Mouse (Mus musculus) myocyte (in vitro differentiated cells): ENCODE data around the gene Urad. TPM values are rescaled to one million over a fixed set of nuclear protein-coding genes. Genes with fewer than 3 reads are reported as not detected.

ENCODE experiments used
- H3K27me3 ChIP-seq: one replicate; pipeline ENCODE4 v1.6.1; 2011; ENCODE audit not compliant: control insufficient read depth, insufficient read depth, insufficient read length
- H3K36me3 ChIP-seq: one replicate; pipeline ENCODE4 v1.6.1; 2011; ENCODE audit not compliant: control insufficient read depth, insufficient read depth
- H3K4me2 ChIP-seq: one replicate; pipeline ENCODE4 v1.6.1; 2011; ENCODE audit warnings: low read depth, control low read depth
- H3K4me3 ChIP-seq: one replicate; pipeline ENCODE4 v1.5.1; 2011; ENCODE audit warnings: mild to moderate bottlenecking, control low read depth, moderate library complexity
- H3K79me2 ChIP-seq: one replicate; pipeline ENCODE4 v1.6.1; 2011; ENCODE audit not compliant: control insufficient read depth, insufficient read depth
- H3ac ChIP-seq: one replicate; pipeline ENCODE4 v1.6.1; 2011; ENCODE audit not compliant: control insufficient read depth, insufficient read length
- CEBPB ChIP-seq: IDR thresholded peaks from 2 replicates; pipeline ENCODE4 v1.6.1; 2011; ENCODE audit warnings: mild to moderate bottlenecking, moderate library complexity; ENCODE audit not compliant: poor library complexity, insufficient read depth, severe bottlenecking
- E2F4 ChIP-seq: IDR thresholded peaks from one replicate; pipeline ENCODE4 v1.6.1; 2011; ENCODE audit warnings: mild to moderate bottlenecking, control low read depth, moderate library complexity; ENCODE audit not compliant: insufficient read depth
- MAX ChIP-seq: IDR thresholded peaks from one replicate; pipeline ENCODE4 v1.6.1; 2011; ENCODE audit warnings: low read depth, mild to moderate bottlenecking, control low read depth
- MYOD1 ChIP-seq, 3 experiments: IDR thresholded peaks; one replicate each; pipeline ENCODE4 v1.6.1; 2011; ENCODE audit warnings: control low read depth in 2 of 3, low read depth in 2 of 3, mild to moderate bottlenecking in 2 of 3, moderate library complexity in 1 of 3; ENCODE audit not compliant: insufficient read length in 2 of 3, control insufficient read depth in 1 of 3
- MYOG ChIP-seq, 3 experiments: IDR thresholded peaks; one replicate each; pipeline ENCODE4 v1.6.1; 2011; ENCODE audit warnings: control low read depth in 2 of 3, low read depth in 2 of 3, mild to moderate bottlenecking in 2 of 3; ENCODE audit not compliant: insufficient read length in 2 of 3, control insufficient read depth in 1 of 3, insufficient read depth in 1 of 3
- POLR2A ChIP-seq: IDR thresholded peaks from one replicate; pipeline ENCODE4 v1.6.1; 2011; ENCODE audit warnings: low read depth, mild to moderate bottlenecking, control low read depth, moderate library complexity; ENCODE audit not compliant: insufficient read length
- POLR2AphosphoS2 ChIP-seq: IDR thresholded peaks from one replicate; pipeline ENCODE4 v1.6.1; 2011; ENCODE audit warnings: low read depth, control low read depth; ENCODE audit not compliant: insufficient read length
- REST ChIP-seq: IDR thresholded peaks from one replicate; pipeline ENCODE4 v1.6.1; 2011; ENCODE audit warnings: mild to moderate bottlenecking, control low read depth, moderate library complexity; ENCODE audit not compliant: insufficient read depth, insufficient read length
- SRF ChIP-seq: IDR thresholded peaks from one replicate; pipeline ENCODE4 v1.6.1; 2011; ENCODE audit warnings: low read depth; ENCODE audit not compliant: control insufficient read depth, insufficient read length
- TCF12 ChIP-seq: IDR thresholded peaks from one replicate; pipeline ENCODE4 v1.6.1; 2011; ENCODE audit warnings: mild to moderate bottlenecking, control low read depth; ENCODE audit not compliant: poor library complexity, insufficient read depth, severe bottlenecking
- TCF3 ChIP-seq: IDR thresholded peaks from one replicate; pipeline ENCODE4 v1.6.1; 2011; ENCODE audit warnings: low read depth, control low read depth; ENCODE audit not compliant: insufficient read length
- USF1 ChIP-seq: IDR thresholded peaks from one replicate; pipeline ENCODE4 v1.6.1; 2011; ENCODE audit warnings: low read depth, mild to moderate bottlenecking, control low read depth, moderate library complexity
- polyA plus RNA-seq: library from polyadenylated mRNA; unstranded; fragments of >200 nt; fragmentation: generic; extraction: Trizol; gene quantifications from one replicate; pipeline ENCODE4 v1.2.1, GENCODE M21; 2012; ENCODE audit warnings: missing spikeins

The Urad gene
- polyA plus RNA-seq, 1 experiment = not detected

- Histone ChIP-seq H3K4me3 (no peak overlapping the region), H3K4me2 (no peak overlapping the region), H3K27me3 (peaks cover 80% of the 10 kb centered on the region), H3K36me3 (no peaks in the 10 kb centered on the region), H3K79me2 (no peaks in the 10 kb centered on the region), H3ac (no peak overlapping the region)
- TF ChIP-seq USF1 (no peak), E2F4 (no peak), MYOG (IDR thresholded peaks at IDR 0.05; ENCODE audit: control insufficient read depth in 1 of 3, insufficient read depth in 1 of 3, insufficient read length in 2 of 3, low read depth in 2 of 3) (no peak), MAX (no peak), POLR2A (no peak)
Observed at GRCm38 (mm10) chr5:147302746-147303400, 19.4 kb downstream of the Urad start.

GRCm38 (mm10) chr5:147302141-147302540, 20.1 kb downstream of the Urad start:
- H3K79me2 ChIP-seq = no peaks in the 10 kb centered on the region
- no peak overlapping the region for H3K4me3 ChIP-seq
- H3K4me2 ChIP-seq = no peak overlapping the region
- no peak overlapping the region for H3ac ChIP-seq
- peaks cover 74% of the 10 kb centered on the region for H3K27me3 ChIP-seq
- TF ChIP-seq TCF12 (no peak), TCF3 (no peak), MYOG (IDR thresholded peaks at IDR 0.05; ENCODE audit: control insufficient read depth in 1 of 3, insufficient read depth in 1 of 3, insufficient read length in 2 of 3, low read depth in 2 of 3) (no peak), REST (no peak), MAX (no peak), E2F4 (no peak), POLR2AphosphoS2 (no peak), SRF (no peak), POLR2A (no peak), USF1 (no peak), MYOD1 (IDR thresholded peaks at IDR 0.05; ENCODE audit: control insufficient read depth in 1 of 3, insufficient read length in 2 of 3, low read depth in 2 of 3) (no peak), CEBPB (no peak)
- no peaks in the 10 kb centered on the region for H3K36me3 ChIP-seq

DNA sequence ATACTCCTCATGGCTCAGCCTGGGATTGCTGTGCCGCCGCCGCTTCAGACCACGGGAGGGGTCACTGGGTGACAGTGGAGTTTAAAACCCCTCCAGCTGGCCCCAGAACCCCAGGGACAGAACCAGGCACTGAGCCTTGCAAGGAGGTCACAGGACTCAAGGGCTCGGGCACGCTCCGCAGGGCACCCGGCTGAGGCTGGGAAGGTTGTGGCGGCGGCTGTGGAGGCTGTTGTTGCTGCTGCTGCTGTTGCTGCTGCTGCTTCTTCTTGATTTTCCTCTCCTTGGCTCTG, 20.5 kb downstream of the Urad start:
- Histone ChIP-seq H3K27me3 (peaks cover 70% of the 10 kb centered on the region), H3K4me2 (no peak overlapping the region), H3K36me3 (no peaks in the 10 kb centered on the region), H3ac (no peak overlapping the region), H3K4me3 (no peak overlapping the region), H3K79me2 (no peaks in the 10 kb centered on the region)
- TF ChIP-seq REST (no peak), MAX (no peak), SRF (no peak), E2F4 (no peak), POLR2AphosphoS2 (no peak), TCF3 (no peak), POLR2A (no peak), TCF12 (no peak), CEBPB (no peak)

- Histone ChIP-seq H3K4me3 (no peak overlapping the region), H3K4me2 (no peak overlapping the region), H3ac (no peak overlapping the region), H3K79me2 (no peaks in the 10 kb centered on the region), H3K36me3 (no peaks in the 10 kb centered on the region), H3K27me3 (peaks cover 64% of the 10 kb centered on the region)
- no peak for TF ChIP-seq USF1
- TF ChIP-seq CEBPB = no peak
- TF ChIP-seq MYOG (IDR thresholded peaks at IDR 0.05; ENCODE audit: control insufficient read depth in 1 of 3, insufficient read depth in 1 of 3, insufficient read length in 2 of 3, low read depth in 2 of 3) = no peak
- TF ChIP-seq TCF12 = no peak
- TF ChIP-seq POLR2A = no peak
- TF ChIP-seq E2F4 = no peak
- TF ChIP-seq SRF = no peak
- TF ChIP-seq TCF3 = no peak
- no peak for TF ChIP-seq POLR2AphosphoS2
- TF ChIP-seq MYOD1 (IDR thresholded peaks at IDR 0.05; ENCODE audit: control insufficient read depth in 1 of 3, insufficient read length in 2 of 3, low read depth in 2 of 3) = no peak
- TF ChIP-seq MAX = no peak
- TF ChIP-seq REST = no peak
Observed at GRCm38 (mm10) chr5:147300917-147301780, 21.1 kb downstream of the Urad start.
